ENCODE assay signal across 26 mouse cellular contexts in the genomic region with DNA sequence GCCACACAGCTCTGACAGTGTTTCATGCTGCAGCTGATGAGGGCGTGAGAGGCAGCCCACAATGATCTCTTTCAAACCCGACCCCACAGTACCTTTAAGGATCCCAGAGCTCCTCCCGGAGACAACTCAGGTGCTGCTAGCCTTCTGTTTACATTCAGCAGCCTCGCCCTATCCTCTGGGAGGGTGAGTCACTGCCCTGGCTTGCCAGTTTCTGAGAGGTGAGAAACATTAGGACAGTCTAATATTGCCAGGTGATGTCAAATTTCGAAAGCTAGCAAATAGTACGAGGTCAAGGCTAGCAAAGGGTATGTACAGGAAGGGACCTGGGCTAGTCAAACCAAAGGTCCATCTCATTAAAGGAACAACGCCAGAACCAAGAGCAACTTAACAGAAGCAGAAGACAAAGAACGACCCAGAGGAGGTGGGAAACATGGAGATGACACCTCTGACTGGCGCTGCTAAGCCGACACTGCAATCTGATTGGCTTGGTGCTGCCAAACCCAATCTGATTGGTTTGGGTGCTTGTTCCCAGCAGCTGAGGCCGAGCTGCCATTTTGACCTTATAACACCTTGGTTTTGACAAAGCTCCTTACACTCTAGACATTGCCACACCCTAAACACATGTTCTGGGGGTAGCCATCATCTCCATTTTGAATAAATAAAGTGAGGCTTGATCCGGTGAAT. TPM values are rescaled to one million over a fixed set of nuclear protein-coding genes. Genes with fewer than 3 reads are reported as not detected.
DNase-seq lines count a peak whose midpoint lies in the region; ATAC-seq and TF ChIP-seq lines count a peak whose summit lies in the region.
"Had no signal": no experiment of that assay in that cellular context is flagged by ENCODE, and none has a peak within 500 bp of the region (broad histone marks: within the 10 kb centered on the region; RNA-seq: fewer than 3 reads in every experiment).

No protein-coding gene starts in this region.

- no peak overlapping the region for H3K4me3 ChIP-seq in lung, embryonic 15.5 days
- no peak overlapping the region for H3K4me3 ChIP-seq in ES-E14 (ENCODE audit: insufficient read depth in 1 of 2, low read depth in 1 of 2, low read length in 2 of 2, poor library complexity in 1 of 2, severe bottlenecking in 1 of 2)
- H3K4me3 ChIP-seq: embryonic facial prominence, embryonic 15.5 days; heart, embryonic 13.5 days; hindbrain, embryonic 15.5 days; liver, embryonic 12.5 days; midbrain, embryonic 12.5 days; neural tube, embryonic 13.5 days had no signal

- 64% methylated on average over 12 of the region's 12 CpGs for WGBS in lung, embryonic 15.5 days

- no peak for DNase-seq in lung, postnatal 14 days
- DNase-seq in ES-E14 (ENCODE audit: low read depth, low spot score), result peak; percentile 19
- peak; percentile 17 for DNase-seq in gonadal fat pad, adult 2 months (ENCODE audit: low read depth)
- DNase-seq in lung, postnatal 36 days, result peak; percentile 18
- DNase-seq in cerebellum, postnatal 36 days, result no peak
- no peak for DNase-seq in gastrocnemius, postnatal 36 days
- DNase-seq in thymus, adult 18-20 months, result no peak
- DNase-seq: adrenal gland, postnatal 10 days; cerebellum, adult 9-10 months; heart, postnatal 36 days; kidney, adult 18-20 months; left cerebral cortex, postnatal 4 days; right cerebral cortex, adult 18-20 months; thymus, postnatal 14 days had no signal

- no peaks in the 10 kb centered on the region for H3K9me3 ChIP-seq in lung, embryonic 15.5 days
- H3K9me3 ChIP-seq in ES-E14 (ENCODE audit: control insufficient read depth, insufficient read depth, low read depth, low read length), result no peaks in the 10 kb centered on the region
- H3K9me3 ChIP-seq: embryonic facial prominence, embryonic 15.5 days; heart, embryonic 13.5 days; hindbrain, embryonic 15.5 days; liver, embryonic 12.5 days; midbrain, embryonic 12.5 days; neural tube, embryonic 13.5 days had no signal

- no peaks in the 10 kb centered on the region for H3K27me3 ChIP-seq in lung, embryonic 15.5 days
- H3K27me3 ChIP-seq: embryonic facial prominence, embryonic 15.5 days; heart, embryonic 13.5 days; hindbrain, embryonic 15.5 days; liver, embryonic 12.5 days; midbrain, embryonic 12.5 days; neural tube, embryonic 13.5 days had no signal

- H3K27ac ChIP-seq in lung, embryonic 15.5 days, result no peak overlapping the region
- no peak overlapping the region for H3K27ac ChIP-seq in ES-E14 (ENCODE audit: insufficient read depth, low read depth, low read length, poor library complexity, severe bottlenecking)
- H3K27ac ChIP-seq: embryonic facial prominence, embryonic 15.5 days; heart, embryonic 13.5 days; hindbrain, embryonic 15.5 days; kidney, postnatal 0 days; liver, embryonic 12.5 days; midbrain, embryonic 12.5 days; neural tube, embryonic 13.5 days had no signal

- no peaks in the 10 kb centered on the region for H3K36me3 ChIP-seq in lung, embryonic 15.5 days
- H3K36me3 ChIP-seq in ES-E14 (ENCODE audit: control insufficient read depth, insufficient read depth, low read length, poor library complexity, severe bottlenecking), result no peaks in the 10 kb centered on the region
- H3K36me3 ChIP-seq: embryonic facial prominence, embryonic 15.5 days; heart, embryonic 13.5 days; hindbrain, embryonic 15.5 days; liver, embryonic 12.5 days; midbrain, embryonic 12.5 days; neural tube, embryonic 13.5 days had no signal

- 0 out of 2 replicates have a peak, but pooled peaks have one; percentile 27 for ATAC-seq in lung, embryonic 15.5 days (ENCODE audit: borderline replicate concordance, extremely low read depth, low FRiP score, low TSS enrichment)
- ATAC-seq: activated CD4-positive, CD25-positive, alpha-beta regulatory T cell, adult 4 months; forebrain, embryonic 16.5 days; liver, embryonic 12.5 days had no signal

- intact Hi-C loops in gastrocnemius, postnatal 36 days (cut with DNase I), result no loop called here

- peaks cover 5% of the 10 kb centered on the region; the same call in 1 of the 2 replicates for H3K4me1 ChIP-seq in lung, embryonic 15.5 days
- H3K4me1 ChIP-seq in ES-E14 (ENCODE audit: control insufficient read depth in 2 of 2, insufficient read depth in 2 of 2, low read length in 2 of 2, poor library complexity in 1 of 2), result no peaks in the 10 kb centered on the region
- H3K4me1 ChIP-seq: embryonic facial prominence, embryonic 15.5 days; heart, embryonic 13.5 days; hindbrain, embryonic 15.5 days; liver, embryonic 12.5 days; midbrain, embryonic 12.5 days; neural tube, embryonic 13.5 days had no signal

- no peak overlapping the region for H3K9ac ChIP-seq in lung, embryonic 15.5 days
- H3K9ac ChIP-seq in ES-E14 (ENCODE audit: insufficient read depth, low read depth, low read length, poor library complexity, severe bottlenecking), result no peak overlapping the region
- H3K9ac ChIP-seq: embryonic facial prominence, embryonic 15.5 days; heart, embryonic 13.5 days; hindbrain, embryonic 15.5 days; liver, embryonic 12.5 days; midbrain, embryonic 12.5 days; neural tube, embryonic 13.5 days had no signal

- in situ Hi-C loops in ES-E14 (cut with MboI; ENCODE audit: low sequenced_read_pairs in 2 of 2, unreplicated experiment in 2 of 2), result no loop called here

- H3K4me2 ChIP-seq in lung, embryonic 15.5 days, result peak overlapping the region; percentile 24; the same call in 1 of the 2 replicates
- H3K4me2 ChIP-seq: embryonic facial prominence, embryonic 15.5 days; heart, embryonic 13.5 days; hindbrain, embryonic 15.5 days; liver, embryonic 12.5 days; midbrain, embryonic 12.5 days; neural tube, embryonic 13.5 days had no signal

TF ChIP-seq in ES-E14, 5 proteins besides CTCF, POLR2A, EP300 and RAD21:
- TF ChIP-seq HCFC1 (IDR thresholded peaks at IDR 0.05; ENCODE audit: borderline replicate concordance, insufficient read depth, low read length) (no peak), ZNF384 (IDR thresholded peaks at IDR 0.05; ENCODE audit: low read depth, low read length) (no peak), CHD2 (IDR thresholded peaks at IDR 0.05; ENCODE audit: low read depth, low read length) (no peak), ZC3H11A (IDR thresholded peaks at IDR 0.05; ENCODE audit: borderline replicate concordance, low read depth, low read length) (no peak), MAFK (IDR thresholded peaks at IDR 0.05; ENCODE audit: insufficient read depth, low read depth, low read length) (no peak)

RNA-seq across cellular contexts. Expression of a gene that starts 32.4 kb away (rescaled TPM):
- polyA plus RNA-seq in lung, embryonic 15.5 days (2015; fragmentation: Nextera tagmentation; extraction: Ambion mirVana), result 1.1 and 1.2 TPM in 2 replicates
- total RNA-seq in ES-E14 (2012; rRNA removed), result 1.8 and 2.1 TPM in 2 replicates
- 14.3 and 15.6 TPM in 2 replicates for polyA plus RNA-seq in gonadal fat pad, adult 2 months (2012; rRNA removed)
- 10 to 100 TPM in 1 of 2 experiments, 1 to 10 TPM in 1; 9.3 to 10.3 TPM for total RNA-seq in gastrocnemius, postnatal 36 days (2021)
- total RNA-seq: granulocyte monocyte progenitor cell, adult 5-6 weeks had no signal
- polyA plus RNA-seq: activated CD4-positive, CD25-positive, alpha-beta regulatory T cell, adult 4 months; C2C12 had no signal

Comparison
In these comparisons a context has a peak if more than half of its experiments do, and no peak if none do; other contexts are left out.
1. DNase-seq: peak in ES-E14 (single experiment), gonadal fat pad, adult 2 months (single experiment) and lung, postnatal 36 days (single experiment); none in lung, postnatal 14 days (single experiment), cerebellum, postnatal 36 days (0 of 2), gastrocnemius, postnatal 36 days (0 of 2) and thymus, adult 18-20 months (0 of 2).